Mouse (Mus musculus): ENCODE results near the gene Fgfr2.

- TF ChIP-seq CTCF (IDR thresholded peaks at IDR 0.05) (no peak), EP300 (IDR thresholded peaks at IDR 0.05) (no peak)
Measured at GRCm38 (mm10) chr7:132208946-132209651, 914.1 kb downstream of the Fgfr2 start.
